Mouse (Mus musculus) stomach, postnatal 0 days (tissue): ENCODE data around the gene Zfp992.
"Not testable (repeated sequence)": the region's sequence is repeated elsewhere in the genome, so short reads cannot be mapped to it uniquely, and the experiment has no call there.

ENCODE experiments used
- CTCF ChIP-seq: IDR thresholded peaks from 2 replicates; pipeline ENCODE4 v1.5.1; 2016; ENCODE audit warnings: antibody characterized with exemption, low read depth, mild to moderate bottlenecking, moderate library complexity
- EP300 ChIP-seq: optimal IDR thresholded peaks from 2 replicates; pipeline ENCODE3; 2016; ENCODE audit warnings: antibody characterized with exemption

DNA sequence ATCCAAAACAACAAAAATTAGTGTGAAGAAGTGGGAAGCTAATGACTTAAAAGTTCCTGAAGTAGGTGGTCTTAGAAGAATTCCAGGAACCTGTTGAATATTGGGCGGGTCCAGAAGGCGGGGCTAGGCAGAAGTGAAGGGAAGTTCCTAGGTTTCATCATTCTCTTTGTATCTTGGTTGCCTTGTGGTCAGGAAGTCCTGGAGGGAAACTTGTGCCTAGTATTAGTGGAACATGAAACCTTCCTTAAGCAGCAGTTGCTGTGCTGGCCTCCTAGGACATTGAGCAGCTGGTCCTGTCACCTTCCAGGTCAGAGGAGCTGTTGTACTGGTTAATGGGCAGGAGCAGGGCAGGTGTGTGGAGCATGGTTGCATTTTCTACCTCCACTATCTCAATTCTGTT is 17.9 kb upstream of the Zfp992 start:
- TF ChIP-seq CTCF, EP300: not testable (repeated sequence)
